Mouse (Mus musculus): Measurements from ENCODE around the gene Gm47985. TPM values are rescaled to one million over a fixed set of nuclear protein-coding genes. Genes with fewer than 3 reads are reported as not detected.
"Not testable (repeated sequence)": the region's sequence is repeated elsewhere in the genome, so short reads cannot be mapped to it uniquely, and the experiment has no call there.

Gene Gm47985
- total and polyA plus RNA-seq, 3 experiments: 0.29 to 3.2 (median 0.80) TPM

DNA sequence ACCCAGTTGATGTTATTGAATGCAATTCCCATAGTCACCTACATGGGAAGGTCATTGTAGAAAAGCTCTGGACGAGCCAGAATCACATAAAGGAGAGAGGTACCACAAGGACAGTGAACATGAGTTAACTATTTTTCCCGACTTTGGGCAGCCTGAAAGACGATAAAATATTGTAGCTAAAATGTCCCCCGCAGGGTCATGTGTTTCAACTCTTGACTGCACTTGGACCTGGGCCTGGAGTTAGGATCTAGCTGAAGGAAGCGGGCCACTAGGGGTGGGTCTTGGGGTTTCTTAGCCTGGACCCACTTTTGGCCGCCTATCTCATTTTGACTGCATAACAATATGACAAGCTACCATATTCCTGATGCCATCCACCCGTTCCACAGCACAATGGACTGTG, 32.1 kb upstream of the Gm47985 start:
- Histone ChIP-seq H3K4me1 (ENCODE audit: control insufficient read depth, insufficient read depth, low read length) (no peaks in the 10 kb centered on the region), H3K9ac (ENCODE audit: low read depth, low read length) (no peak overlapping the region), H3K36me3 (ENCODE audit: control insufficient read depth, insufficient read depth, low read length) (peaks cover 2% of the 10 kb centered on the region; the same call in 1 of the 2 replicates), H3K27me3 (ENCODE audit: control insufficient read depth, insufficient read depth, low read length) (no peaks in the 10 kb centered on the region), H3K79me2 (replicated peaks; ENCODE audit: control insufficient read depth, insufficient read depth, low read length) (no peaks in the 10 kb centered on the region), H3K4me3 (no peak overlapping the region), H3K27ac (no peak overlapping the region)
- no peak for DNase-seq
- intact Hi-C loops (cut with DNase I): no loop called here
- WGBS: 94% methylated on average over 7 of the region's 7 CpGs
- no peak for TF ChIP-seq POLR2A (IDR thresholded peaks at IDR 0.05; ENCODE audit: insufficient read depth, low read depth, low read length)
- no peak for TF ChIP-seq EP300 (IDR thresholded peaks at IDR 0.05; ENCODE audit: insufficient read depth, low read depth, low read length)
- TF ChIP-seq CTCF (IDR thresholded peaks at IDR 0.05): no peak

DNA sequence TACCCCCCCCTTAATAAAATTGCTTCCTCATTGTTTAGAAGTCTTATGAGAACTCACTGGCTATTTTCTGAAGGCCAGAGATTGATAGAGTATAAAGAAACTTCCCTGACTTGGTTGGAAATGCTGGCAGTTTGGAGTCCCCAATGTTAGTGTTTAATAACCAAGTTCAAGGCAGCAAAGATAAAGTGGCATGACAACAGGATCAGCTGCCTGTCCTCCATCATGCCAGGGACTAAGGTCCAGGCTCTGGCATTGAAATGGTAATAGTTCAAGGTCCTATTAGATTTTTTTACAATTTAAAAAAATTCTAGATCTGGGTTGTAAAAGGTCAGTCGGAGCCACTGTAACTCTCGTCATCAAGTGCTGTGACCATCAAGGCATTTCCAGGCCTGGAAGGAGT, 31.2 kb upstream of the Gm47985 start:
- intact Hi-C loops (cut with DNase I): no loop called here
- WGBS: 56% methylated on average over 2 of the region's 2 CpGs
- TF ChIP-seq EP300 (IDR thresholded peaks at IDR 0.05; ENCODE audit: insufficient read depth, low read depth, low read length) (no peak), CTCF (IDR thresholded peaks at IDR 0.05) (no peak), POLR2A (IDR thresholded peaks at IDR 0.05; ENCODE audit: insufficient read depth, low read depth, low read length) (no peak)

DNA sequence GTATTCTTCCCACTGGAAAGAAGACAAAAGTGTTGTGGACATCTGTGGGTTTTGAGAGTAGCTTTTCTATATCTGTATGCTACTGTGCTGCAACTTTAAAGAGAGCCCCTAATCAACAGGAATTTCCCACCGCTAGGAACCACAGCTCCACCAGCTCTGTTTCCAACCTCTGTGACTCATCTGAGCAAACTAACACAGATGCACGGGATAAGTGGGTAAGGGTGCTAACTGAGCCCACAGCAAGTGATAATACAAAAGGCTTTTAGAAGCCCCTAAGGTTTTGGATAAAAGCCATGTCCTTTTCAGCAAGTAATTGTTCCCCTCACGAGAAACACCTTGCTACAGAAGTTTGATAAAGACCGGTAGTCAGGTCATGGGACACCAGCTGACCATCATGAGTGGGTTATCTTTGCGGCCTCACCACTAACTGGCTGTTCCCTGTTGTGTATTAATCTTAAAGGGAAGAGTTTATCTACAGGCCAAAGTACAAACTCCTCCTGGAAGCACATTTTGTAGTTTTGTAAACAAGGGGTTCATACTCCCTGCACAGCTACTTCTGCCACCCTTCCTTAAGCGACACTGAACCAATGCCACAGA, 29.2 kb upstream of the Gm47985 start:
- no peaks in the 10 kb centered on the region for H3K79me2 ChIP-seq (replicated peaks; ENCODE audit: control insufficient read depth, insufficient read depth, low read length)
- intact Hi-C loops (cut with DNase I): no loop called here
- no peaks in the 10 kb centered on the region; the same call in 1 of the 2 replicates for H3K36me3 ChIP-seq (ENCODE audit: control insufficient read depth, insufficient read depth, low read length)
- H3K4me3 ChIP-seq: no peak overlapping the region
- TF ChIP-seq EP300 (IDR thresholded peaks at IDR 0.05; ENCODE audit: insufficient read depth, low read depth, low read length) (peak; percentile 81), CTCF (IDR thresholded peaks at IDR 0.05) (no peak), POLR2A (IDR thresholded peaks at IDR 0.05; ENCODE audit: insufficient read depth, low read depth, low read length) (no peak)
- H3K27ac ChIP-seq: peak overlapping the region; percentile 40; the same call in 1 of the 2 replicates
- H3K9ac ChIP-seq (ENCODE audit: low read depth, low read length): no peak overlapping the region
- H3K27me3 ChIP-seq (ENCODE audit: control insufficient read depth, insufficient read depth, low read length): no peaks in the 10 kb centered on the region
- DNase-seq: peak in 1 of 2 experiments; percentile 15
- H3K4me1 ChIP-seq (ENCODE audit: control insufficient read depth, insufficient read depth, low read length): no peaks in the 10 kb centered on the region; the same call in 1 of the 2 replicates
- WGBS: 40% methylated on average over 6 of the region's 6 CpGs

More for the DNA sequence above, 31.2 kb upstream of the Gm47985 start:
- Histone ChIP-seq H3K27me3 (ENCODE audit: control insufficient read depth, insufficient read depth, low read length) (no peaks in the 10 kb centered on the region), H3K9ac (ENCODE audit: low read depth, low read length) (no peak overlapping the region), H3K4me3 (no peak overlapping the region), H3K79me2 (replicated peaks; ENCODE audit: control insufficient read depth, insufficient read depth, low read length) (no peaks in the 10 kb centered on the region), H3K4me1 (ENCODE audit: control insufficient read depth, insufficient read depth, low read length) (no peaks in the 10 kb centered on the region), H3K27ac (no peak overlapping the region), H3K36me3 (ENCODE audit: control insufficient read depth, insufficient read depth, low read length) (no peaks in the 10 kb centered on the region)
- no peak for DNase-seq

DNA sequence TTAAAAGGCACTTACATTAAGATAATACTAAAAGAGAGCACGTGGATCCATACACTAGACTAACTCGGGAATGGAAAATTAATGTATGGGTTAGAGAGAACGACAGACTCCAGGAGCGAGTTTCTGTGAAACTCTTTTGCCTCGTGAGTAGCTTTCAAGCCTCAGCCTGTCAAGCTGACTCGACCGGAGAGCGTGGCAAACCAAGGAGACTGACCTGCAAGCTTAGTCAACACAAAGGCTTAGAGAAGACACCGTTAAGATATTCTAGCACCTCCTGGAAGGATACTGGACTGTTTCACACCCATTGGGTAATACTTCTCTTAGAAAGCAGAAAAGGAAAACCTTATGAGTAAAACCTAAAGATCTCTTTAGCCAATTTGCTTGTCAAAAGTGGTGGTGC, 28.2 kb upstream of the Gm47985 start:
- H3K9ac ChIP-seq (ENCODE audit: low read depth, low read length); H3K4me3 ChIP-seq; H3K4me1 ChIP-seq (ENCODE audit: control insufficient read depth, insufficient read depth, low read length); H3K36me3 ChIP-seq (ENCODE audit: control insufficient read depth, insufficient read depth, low read length); DNase-seq; intact Hi-C loops (cut with DNase I); H3K27me3 ChIP-seq (ENCODE audit: control insufficient read depth, insufficient read depth, low read length); H3K79me2 ChIP-seq (replicated peaks; ENCODE audit: control insufficient read depth, insufficient read depth, low read length); H3K27ac ChIP-seq: not testable (repeated sequence)
- 87% methylated on average over 9 of the region's 9 CpGs for WGBS

DNA sequence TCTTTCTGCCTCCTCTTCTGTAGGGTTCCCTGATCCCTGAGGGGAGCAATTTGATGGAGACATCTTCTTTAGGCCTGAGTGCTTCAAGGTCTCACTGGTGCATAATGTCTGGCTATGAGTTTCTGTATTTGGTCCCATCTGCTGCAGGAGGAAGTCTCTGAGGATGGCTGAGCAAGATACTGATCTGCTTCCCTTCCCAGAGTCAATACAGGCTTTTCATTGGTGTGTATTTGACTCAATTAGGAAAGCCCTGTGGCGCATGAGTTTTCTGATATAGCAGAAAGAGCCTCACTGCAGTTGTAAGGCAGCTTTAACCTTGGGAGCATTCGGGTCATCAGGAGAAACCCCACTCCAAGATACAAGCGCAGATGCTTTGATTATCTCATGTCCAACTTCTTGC, 26.2 kb upstream of the Gm47985 start:
- Histone ChIP-seq H3K36me3 (ENCODE audit: control insufficient read depth, insufficient read depth, low read length) (no peaks in the 10 kb centered on the region; the same call in 1 of the 2 replicates), H3K4me3 (no peak overlapping the region), H3K79me2 (replicated peaks; ENCODE audit: control insufficient read depth, insufficient read depth, low read length) (no peaks in the 10 kb centered on the region), H3K27me3 (ENCODE audit: control insufficient read depth, insufficient read depth, low read length) (no peaks in the 10 kb centered on the region), H3K4me1 (ENCODE audit: control insufficient read depth, insufficient read depth, low read length) (no peaks in the 10 kb centered on the region; the same call in 1 of the 2 replicates), H3K27ac (peak overlapping the region; percentile 2), H3K9ac (ENCODE audit: low read depth, low read length) (no peak overlapping the region)
- no peak for TF ChIP-seq CTCF (IDR thresholded peaks at IDR 0.05)
- no peak for TF ChIP-seq EP300 (IDR thresholded peaks at IDR 0.05; ENCODE audit: insufficient read depth, low read depth, low read length)
- no peak for TF ChIP-seq POLR2A (IDR thresholded peaks at IDR 0.05; ENCODE audit: insufficient read depth, low read depth, low read length)
- no peak for DNase-seq
- intact Hi-C loops (cut with DNase I): no loop called here
- WGBS: 81% methylated on average over 3 of the region's 3 CpGs

DNA sequence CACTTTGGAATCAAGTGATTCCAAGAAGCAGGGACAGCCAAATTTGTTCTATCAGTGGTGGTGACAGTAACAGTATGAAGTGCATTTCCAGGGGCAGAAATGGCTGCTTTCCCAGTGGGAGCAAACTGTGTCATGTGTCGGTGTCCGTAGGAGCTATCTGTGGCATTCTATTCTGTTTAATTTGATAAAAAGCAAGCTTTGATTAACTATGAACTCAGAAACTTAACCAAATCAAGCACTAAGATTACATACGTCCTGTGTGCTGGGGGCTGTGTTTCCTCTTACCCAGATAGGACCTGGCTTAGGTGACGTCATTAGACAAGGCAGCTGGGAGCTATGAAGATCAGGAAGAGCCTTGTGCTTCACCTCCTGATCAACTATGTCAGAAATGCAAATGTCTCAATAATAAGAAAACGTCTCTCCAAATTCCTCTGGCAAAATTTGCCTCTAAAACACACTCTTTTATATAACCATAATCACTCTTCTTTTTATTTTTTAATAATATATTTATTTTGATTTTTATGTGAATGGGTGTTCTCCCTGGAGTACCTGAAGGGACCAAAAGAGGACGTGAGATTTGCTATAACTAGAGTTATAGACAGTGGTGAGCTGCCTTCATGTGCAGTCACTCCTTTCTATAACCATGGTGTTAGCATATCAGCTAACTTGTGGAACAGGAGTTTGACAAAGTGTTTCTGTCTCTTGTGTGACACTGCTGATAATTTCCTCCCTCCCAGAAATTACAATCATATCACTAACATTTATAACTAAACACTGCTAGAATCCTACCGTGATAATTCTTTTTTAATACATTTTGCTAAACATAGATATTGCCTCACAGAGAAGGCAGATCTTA, 25.3 kb upstream of the Gm47985 start:
- Histone ChIP-seq H3K4me3 (no peak overlapping the region), H3K27me3 (ENCODE audit: control insufficient read depth, insufficient read depth, low read length) (no peaks in the 10 kb centered on the region), H3K27ac (peak overlapping the region; percentile 8; the same call in 1 of the 2 replicates), H3K4me1 (ENCODE audit: control insufficient read depth, insufficient read depth, low read length) (no peaks in the 10 kb centered on the region; the same call in 1 of the 2 replicates), H3K79me2 (replicated peaks; ENCODE audit: control insufficient read depth, insufficient read depth, low read length) (no peaks in the 10 kb centered on the region), H3K9ac (ENCODE audit: low read depth, low read length) (no peak overlapping the region), H3K36me3 (ENCODE audit: control insufficient read depth, insufficient read depth, low read length) (no peaks in the 10 kb centered on the region; the same call in 1 of the 2 replicates)
- intact Hi-C loops (cut with DNase I): no loop called here
- no peak for DNase-seq
- no peak for TF ChIP-seq EP300 (IDR thresholded peaks at IDR 0.05; ENCODE audit: insufficient read depth, low read depth, low read length)
- TF ChIP-seq CTCF (IDR thresholded peaks at IDR 0.05): no peak
- no peak for TF ChIP-seq POLR2A (IDR thresholded peaks at IDR 0.05; ENCODE audit: insufficient read depth, low read depth, low read length)
- 27% methylated on average over 7 of the region's 7 CpGs for WGBS
